Mouse (Mus musculus) hindbrain, embryonic 13.5 days (tissue): ENCODE measurements at regions not wholly inside any gene's neighbourhood (a gene's known extent, or its start where the extent isn't known, plus 50 kb on each side); places are given as distances from the start of the nearest gene placed in this dataset.

ENCODE experiments used
- ATAC-seq: fragments of 200-750 bp; cut with Nextera tagmentation; 2 replicates; pipeline ENCODE4 v1.8.0; 2017; ENCODE audit warnings: moderate TSS enrichment; ENCODE audit not compliant: low FRiP score
- H3K27ac ChIP-seq: fragments of 300-500 bp; sonication (generic); 2 replicates; pipeline ENCODE4 v1.5.1; 2015; ENCODE audit warnings: inconsistent platforms, mild to moderate bottlenecking, moderate library complexity
- H3K27me3 ChIP-seq: fragments of 300-500 bp; sonication (generic); 2 replicates; pipeline ENCODE4 v1.6.1; 2015; ENCODE audit warnings: mild to moderate bottlenecking, inconsistent platforms
- H3K36me3 ChIP-seq: fragments of 300-500 bp; sonication (generic); 2 replicates; pipeline ENCODE4 v1.6.1; 2015; ENCODE audit warnings: mild to moderate bottlenecking, inconsistent platforms
- H3K4me1 ChIP-seq: fragments of 300-500 bp; sonication (generic); replicated peaks from 2 replicates; pipeline ENCODE4 v1.6.1; 2015; ENCODE audit warnings: inconsistent platforms
- H3K4me2 ChIP-seq: fragments of 300-500 bp; sonication (generic); 2 replicates; pipeline ENCODE4 v1.6.1; 2015; ENCODE audit warnings: inconsistent platforms, mild to moderate bottlenecking, moderate library complexity
- H3K4me3 ChIP-seq: fragments of 300-500 bp; sonication (generic); 2 replicates; pipeline ENCODE4 v1.5.1; 2015; ENCODE audit warnings: mild to moderate bottlenecking, inconsistent platforms
- H3K9ac ChIP-seq: fragments of 300-500 bp; sonication (generic); 2 replicates; pipeline ENCODE4 v1.6.1; 2015; ENCODE audit warnings: mild to moderate bottlenecking, inconsistent platforms
- H3K9me3 ChIP-seq: fragments of 300-500 bp; sonication (generic); 2 replicates; pipeline ENCODE4 v1.6.1; 2016; ENCODE audit warnings: inconsistent platforms
- WGBS: fragments of 180-500 bp; shearing (Covaris S2); methylation state at CpG from one replicate; pipeline ENCODE4 v1.1.7; 2015; 5-methylcytosine and 5-hydroxymethylcytosine counted together

- WGBS: 75% methylated on average over 3 of the region's 3 CpGs
- peaks cover 10% of the 10 kb centered on the region for H3K4me1 ChIP-seq
- H3K36me3 ChIP-seq: no peaks in the 10 kb centered on the region
- no peaks in the 10 kb centered on the region for H3K27me3 ChIP-seq
- no peak for ATAC-seq
- H3K27ac ChIP-seq: no peak overlapping the region
- H3K9me3 ChIP-seq: no peaks in the 10 kb centered on the region
- no peak overlapping the region for H3K4me2 ChIP-seq
- no peak overlapping the region for H3K9ac ChIP-seq
- no peak overlapping the region for H3K4me3 ChIP-seq
Observed at GRCm38 (mm10) chr2:10755375-10755774, 385.1 kb downstream of the Sfmbt2 start.

- peak; percentile 82 for ATAC-seq
- Histone ChIP-seq H3K4me1 (peaks cover 10% of the 10 kb centered on the region), H3K9ac (no peak overlapping the region), H3K9me3 (no peaks in the 10 kb centered on the region), H3K4me2 (no peak overlapping the region), H3K27ac (no peak overlapping the region), H3K4me3 (no peak overlapping the region), H3K36me3 (no peaks in the 10 kb centered on the region), H3K27me3 (no peaks in the 10 kb centered on the region)
- WGBS: 37% methylated on average over 8 of the region's 8 CpGs
Observed at GRCm38 (mm10) chr2:10757202-10757840, 387.0 kb downstream of the Sfmbt2 start.

GRCm38 (mm10) chr2:10757886-10758285, 387.6 kb downstream of the Sfmbt2 start:
- Histone ChIP-seq H3K4me3 (no peak overlapping the region), H3K27me3 (no peaks in the 10 kb centered on the region), H3K27ac (no peak overlapping the region), H3K4me2 (no peak overlapping the region), H3K36me3 (no peaks in the 10 kb centered on the region), H3K4me1 (peaks cover 10% of the 10 kb centered on the region), H3K9ac (no peak overlapping the region), H3K9me3 (no peaks in the 10 kb centered on the region)
- no peak for ATAC-seq
- 62% methylated on average over 1 of the region's 1 CpGs for WGBS

- Histone ChIP-seq H3K4me1 (peaks cover 4% of the 10 kb centered on the region), H3K9ac (no peak overlapping the region), H3K27me3 (no peaks in the 10 kb centered on the region), H3K36me3 (no peaks in the 10 kb centered on the region), H3K4me2 (no peak overlapping the region), H3K9me3 (no peaks in the 10 kb centered on the region), H3K27ac (no peak overlapping the region), H3K4me3 (no peak overlapping the region)
- 91% methylated on average over 4 of the region's 4 CpGs for WGBS
- no peak for ATAC-seq
Observed at GRCm38 (mm10) chr2:10762236-10762635, 391.9 kb downstream of the Sfmbt2 start.

GRCm38 (mm10) chr2:10783071-10783470, 388.8 kb upstream of the Prkcq start:
- peaks cover 17% of the 10 kb centered on the region; the same call in 1 of the 2 replicates for H3K4me1 ChIP-seq
- H3K27me3 ChIP-seq: 0 out of 2 replicates have a peak, but pooled peaks cover 5% of the 10 kb centered on the region
- H3K9me3 ChIP-seq: no peaks in the 10 kb centered on the region
- ATAC-seq: no peak
- WGBS: 68% methylated on average over 7 of the region's 7 CpGs
- no peak overlapping the region for H3K9ac ChIP-seq
- no peaks in the 10 kb centered on the region for H3K36me3 ChIP-seq
- no peak overlapping the region for H3K4me2 ChIP-seq
- no peak overlapping the region for H3K4me3 ChIP-seq
- H3K27ac ChIP-seq: no peak overlapping the region

GRCm38 (mm10) chr2:10783594-10783993, 388.3 kb upstream of the Prkcq start:
- WGBS: 73% methylated on average over 6 of the region's 6 CpGs
- Histone ChIP-seq H3K36me3 (no peaks in the 10 kb centered on the region), H3K9ac (no peak overlapping the region), H3K4me3 (no peak overlapping the region), H3K27ac (no peak overlapping the region), H3K4me2 (no peak overlapping the region), H3K4me1 (peaks cover 17% of the 10 kb centered on the region; the same call in 1 of the 2 replicates), H3K9me3 (no peaks in the 10 kb centered on the region), H3K27me3 (0 out of 2 replicates have a peak, but pooled peaks cover 5% of the 10 kb centered on the region)
- ATAC-seq: 0 out of 2 replicates have a peak, but pooled peaks have one; percentile 47

- Histone ChIP-seq H3K4me3 (no peak overlapping the region), H3K27me3 (0 out of 2 replicates have a peak, but pooled peaks cover 5% of the 10 kb centered on the region), H3K36me3 (no peaks in the 10 kb centered on the region), H3K4me2 (no peak overlapping the region), H3K4me1 (peaks cover 17% of the 10 kb centered on the region; the same call in 1 of the 2 replicates), H3K9me3 (no peaks in the 10 kb centered on the region), H3K9ac (no peak overlapping the region), H3K27ac (no peak overlapping the region)
- no peak for ATAC-seq
- WGBS: 33% methylated on average over 2 of the region's 2 CpGs
Observed at GRCm38 (mm10) chr2:10784266-10784665, 387.6 kb upstream of the Prkcq start.

- Histone ChIP-seq H3K9ac (no peak overlapping the region), H3K4me3 (no peak overlapping the region), H3K4me2 (no peak overlapping the region), H3K9me3 (no peaks in the 10 kb centered on the region), H3K4me1 (peaks cover 17% of the 10 kb centered on the region; the same call in 1 of the 2 replicates), H3K36me3 (no peaks in the 10 kb centered on the region), H3K27ac (no peak overlapping the region), H3K27me3 (0 out of 2 replicates have a peak, but pooled peaks cover 5% of the 10 kb centered on the region)
- ATAC-seq: 0 out of 2 replicates have a peak, but pooled peaks have one; percentile 22
- 26% methylated on average over 2 of the region's 2 CpGs for WGBS
Observed at GRCm38 (mm10) chr2:10785156-10785555, 386.8 kb upstream of the Prkcq start.

GRCm38 (mm10) chr2:10788509-10788908, 383.4 kb upstream of the Prkcq start:
- Histone ChIP-seq H3K4me3 (no peak overlapping the region), H3K36me3 (no peaks in the 10 kb centered on the region), H3K9ac (no peak overlapping the region), H3K27me3 (0 out of 2 replicates have a peak, but pooled peaks cover 5% of the 10 kb centered on the region), H3K4me1 (peaks cover 16% of the 10 kb centered on the region; the same call in 1 of the 2 replicates), H3K4me2 (no peak overlapping the region), H3K9me3 (no peaks in the 10 kb centered on the region), H3K27ac (no peak overlapping the region)
- ATAC-seq: 0 out of 2 replicates have a peak, but pooled peaks have one; percentile 47
- 21% methylated on average over 1 of the region's 1 CpGs for WGBS

- H3K4me1 ChIP-seq: no peaks in the 10 kb centered on the region
- no peak overlapping the region for H3K4me3 ChIP-seq
- no peak for ATAC-seq
- no peak overlapping the region for H3K9ac ChIP-seq
- no peaks in the 10 kb centered on the region for H3K36me3 ChIP-seq
- H3K27ac ChIP-seq: no peak overlapping the region
- no peaks in the 10 kb centered on the region for H3K9me3 ChIP-seq
- H3K27me3 ChIP-seq: no peaks in the 10 kb centered on the region
- no peak overlapping the region for H3K4me2 ChIP-seq
Observed at GRCm38 (mm10) chr2:10791233-10791632, 380.7 kb upstream of the Prkcq start.

GRCm38 (mm10) chr2:10816374-10816773, 355.5 kb upstream of the Prkcq start:
- no peak overlapping the region for H3K9ac ChIP-seq
- H3K27ac ChIP-seq: no peak overlapping the region
- no peaks in the 10 kb centered on the region for H3K4me1 ChIP-seq
- no peak overlapping the region for H3K4me2 ChIP-seq
- no peaks in the 10 kb centered on the region for H3K27me3 ChIP-seq
- ATAC-seq: no peak
- H3K4me3 ChIP-seq: no peak overlapping the region
- H3K9me3 ChIP-seq: no peaks in the 10 kb centered on the region
- H3K36me3 ChIP-seq: no peaks in the 10 kb centered on the region
- 20% methylated on average over 2 of the region's 2 CpGs for WGBS

- Histone ChIP-seq H3K4me2 (peak overlapping the region; percentile 50), H3K9me3 (no peaks in the 10 kb centered on the region), H3K36me3 (no peaks in the 10 kb centered on the region), H3K9ac (peak overlapping the region; percentile 66), H3K27ac (no peak overlapping the region), H3K4me3 (peak overlapping the region; percentile 42), H3K4me1 (0 out of 2 replicates have a peak, but pooled peaks cover 3% of the 10 kb centered on the region), H3K27me3 (0 out of 2 replicates have a peak, but pooled peaks cover 9% of the 10 kb centered on the region)
- WGBS: 33% methylated on average over 29 of the region's 29 CpGs
- ATAC-seq: peak; percentile 87
Observed at GRCm38 (mm10) chr2:10825278-10826133, 346.4 kb upstream of the Prkcq start.
